Mouse (Mus musculus): ENCODE measurements around the gene Col9a3. TPM values are rescaled to one million over a fixed set of nuclear protein-coding genes. Genes with fewer than 3 reads are reported as not detected.

Gene Col9a3
- total RNA-seq, 2 experiments from 2014 or later: 0.94 TPM; not detected in 1

- no peak for ATAC-seq (replicated peaks; ENCODE audit: low FRiP score, poor library complexity, severe bottlenecking)
These were observed 12.7 kb downstream of the Col9a3 start for GRCm38 (mm10) chr2:180610283-180610682.

- ATAC-seq (replicated peaks; ENCODE audit: low FRiP score, poor library complexity, severe bottlenecking): no peak
These were observed 14.3 kb downstream of the Col9a3 start for GRCm38 (mm10) chr2:180611882-180612281.

- no peak for ATAC-seq (replicated peaks; ENCODE audit: low FRiP score, poor library complexity, severe bottlenecking)
These were observed 44.3 kb downstream of the Col9a3 start for GRCm38 (mm10) chr2:180641576-180642554.

- no peak for ATAC-seq (replicated peaks; ENCODE audit: low FRiP score, poor library complexity, severe bottlenecking)
These were observed 45.1 kb downstream of the Col9a3 start, which contains the start of gene Tcfl5 for GRCm38 (mm10) chr2:180642555-180643260. Gene Tcfl5 (minus strand): TSS chr2:180642708.

- ATAC-seq (replicated peaks; ENCODE audit: low FRiP score, poor library complexity, severe bottlenecking): no peak
These were observed 46.0 kb downstream of the Col9a3 start for GRCm38 (mm10) chr2:180643626-180644025.

- no peak for ATAC-seq (replicated peaks; ENCODE audit: low FRiP score, poor library complexity, severe bottlenecking)
These were observed 49.3 kb downstream of the Col9a3 start for GRCm38 (mm10) chr2:180646841-180647240.

- no peak for ATAC-seq (replicated peaks; ENCODE audit: low FRiP score, poor library complexity, severe bottlenecking)
These were observed 57.1 kb downstream of the Col9a3 start for GRCm38 (mm10) chr2:180654666-180655065.

- no peak for ATAC-seq (replicated peaks; ENCODE audit: low FRiP score, poor library complexity, severe bottlenecking)
These were observed 57.6 kb downstream of the Col9a3 start for GRCm38 (mm10) chr2:180655150-180655549.

- ATAC-seq (replicated peaks; ENCODE audit: low FRiP score, poor library complexity, severe bottlenecking): peak; percentile 83
These were observed 59.9 kb downstream of the Col9a3 start for GRCm38 (mm10) chr2:180657394-180658013.

GRCm38 (mm10) chr2:180658381-180658780 is 60.8 kb downstream of the Col9a3 start:
- ATAC-seq (replicated peaks; ENCODE audit: low FRiP score, poor library complexity, severe bottlenecking): no peak

- no peak for ATAC-seq (replicated peaks; ENCODE audit: low FRiP score, poor library complexity, severe bottlenecking)
These were observed 62.0 kb downstream of the Col9a3 start for GRCm38 (mm10) chr2:180659353-180660150.

GRCm38 (mm10) chr2:180660521-180660920 is 62.9 kb downstream of the Col9a3 start:
- ATAC-seq (replicated peaks; ENCODE audit: low FRiP score, poor library complexity, severe bottlenecking): no peak

- ATAC-seq (replicated peaks; ENCODE audit: low FRiP score, poor library complexity, severe bottlenecking): no peak
These were observed 64.4 kb downstream of the Col9a3 start for GRCm38 (mm10) chr2:180662008-180662407.

Other genes starting within 250 kb of the Col9a3 start
- 4.4 and 4.6 TPM in 2 replicates for gene Slco4a1, start 141.5 kb upstream of the Col9a3 start, total RNA-seq (2015; ENCODE audit: low replicate concordance)
- 2.4 and 3.2 TPM in 2 replicates for gene Slco4a1, start 141.5 kb upstream of the Col9a3 start, total RNA-seq (2017; ENCODE audit: low replicate concordance)
- gene Ntsr1, start 97.8 kb upstream of the Col9a3 start, total RNA-seq (2015; ENCODE audit: low replicate concordance): not detected in 2 replicates
- gene Ntsr1, start 97.8 kb upstream of the Col9a3 start, total RNA-seq (2017; ENCODE audit: low replicate concordance): not detected in 2 replicates
- gene Mrgbp, start 16.5 kb upstream of the Col9a3 start, total RNA-seq (2015; ENCODE audit: low replicate concordance): 10.0 and 10.4 TPM in 2 replicates
- 7.1 and 17.3 TPM in 2 replicates for gene Mrgbp, start 16.5 kb upstream of the Col9a3 start, total RNA-seq (2017; ENCODE audit: low replicate concordance)
- 11.5 and 18.8 TPM in 2 replicates for gene Ogfr, start 8.5 kb upstream of the Col9a3 start, total RNA-seq (2015; ENCODE audit: low replicate concordance)
- 22.2 and 27.9 TPM in 2 replicates for gene Ogfr, start 8.5 kb upstream of the Col9a3 start, total RNA-seq (2017; ENCODE audit: low replicate concordance)
- gene Tcfl5, start 44.9 kb downstream of the Col9a3 start, total RNA-seq (2015; ENCODE audit: low replicate concordance): not detected in 2 replicates
- not detected in 2 replicates for gene Tcfl5, start 44.9 kb downstream of the Col9a3 start, total RNA-seq (2017; ENCODE audit: low replicate concordance)
- gene Dido1, start 112.2 kb downstream of the Col9a3 start, total RNA-seq (2015; ENCODE audit: low replicate concordance): 25.2 and 25.3 TPM in 2 replicates
- 45.2 and 57.2 TPM in 2 replicates for gene Dido1, start 112.2 kb downstream of the Col9a3 start, total RNA-seq (2017; ENCODE audit: low replicate concordance)
- 49.8 and 77.7 TPM in 2 replicates for gene Gid8, start 112.3 kb downstream of the Col9a3 start, total RNA-seq (2015; ENCODE audit: low replicate concordance)
- gene Gid8, start 112.3 kb downstream of the Col9a3 start, total RNA-seq (2017; ENCODE audit: low replicate concordance): 113 and 114 TPM in 2 replicates
- 10.6 and 16.1 TPM in 2 replicates for gene Slc17a9, start 127.5 kb downstream of the Col9a3 start, total RNA-seq (2015; ENCODE audit: low replicate concordance)
- gene Slc17a9, start 127.5 kb downstream of the Col9a3 start, total RNA-seq (2017; ENCODE audit: low replicate concordance): 1.5 and 3.1 TPM in 2 replicates
- gene Bhlhe23, start 179.1 kb downstream of the Col9a3 start, total RNA-seq (2015; ENCODE audit: low replicate concordance): not detected in 2 replicates
- gene Bhlhe23, start 179.1 kb downstream of the Col9a3 start, total RNA-seq (2017; ENCODE audit: low replicate concordance): not detected in 2 replicates

All from erythroblast, adult 5-6 weeks (primary cell).